In the genomic region with DNA sequence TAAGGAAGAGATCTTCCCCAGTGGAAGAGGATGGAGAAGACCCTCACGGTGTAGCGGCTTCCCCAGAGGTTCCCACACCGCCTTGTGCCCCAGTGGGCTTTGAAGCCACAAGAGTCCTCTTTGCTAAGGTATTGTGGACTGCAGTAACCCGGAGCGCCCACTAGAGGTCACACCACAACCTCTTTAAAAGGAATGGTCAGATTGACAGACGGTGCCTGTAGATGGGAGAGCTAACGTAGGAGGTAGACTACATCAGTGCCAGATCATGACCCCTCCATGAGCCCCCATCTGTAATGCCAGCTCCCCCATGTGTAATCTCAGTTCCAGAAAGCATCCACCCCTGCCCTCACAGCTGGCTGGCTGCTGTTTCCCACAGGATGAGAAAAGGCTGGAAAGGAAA, we compare ENCODE assay signal across 9 mouse cellular contexts. TPM values are rescaled to one million over a fixed set of nuclear protein-coding genes. Genes with fewer than 3 reads are reported as not detected.
DNase-seq lines count a peak whose midpoint lies in the region; ATAC-seq lines count a peak whose summit lies in the region.
"Had no signal": no experiment of that assay in that cellular context is flagged by ENCODE, and none has a peak within 500 bp of the region (broad histone marks: within the 10 kb centered on the region; RNA-seq: fewer than 3 reads in every experiment).

No protein-coding gene starts in this region.

- no peaks in the 10 kb centered on the region for H3K4me1 ChIP-seq in liver, embryonic 16.5 days (ENCODE audit: control insufficient read depth, low read depth, low read length)
- H3K4me1 ChIP-seq in neural tube, embryonic 14.5 days (ENCODE audit: control insufficient read depth, insufficient read depth, low read length), result no peaks in the 10 kb centered on the region

- DNase-seq in CD4-positive, CD25-positive, alpha-beta regulatory T cell, adult 2 months (ENCODE audit: low read depth, low spot score), result peak; percentile 85
- DNase-seq in adrenal gland, adult 2 months, result peak; percentile 64
- DNase-seq in embryo, embryonic 10.5 days (ENCODE audit: low spot score), result peak; percentile 93
- peak; percentile 43 to 53 for DNase-seq in heart, adult 9 months (ENCODE audit: low spot score in 2 of 2)
- peak; percentile 80 for DNase-seq in kidney, postnatal 14 days
- DNase-seq in thymus, postnatal 0 days (ENCODE audit: low spot score), result peak; percentile 84

- no peaks in the 10 kb centered on the region for H3K9me3 ChIP-seq in liver, embryonic 16.5 days (replicated peaks; ENCODE audit: control insufficient read depth, low read length)
- H3K9me3 ChIP-seq in neural tube, embryonic 14.5 days (ENCODE audit: control insufficient read depth, low read length), result no peaks in the 10 kb centered on the region

- ATAC-seq in liver, embryonic 16.5 days (ENCODE audit: low read depth), result peak; percentile 39; the same call in 1 of the 2 replicates
- peak; percentile 11; the same call in 1 of the 2 replicates for ATAC-seq in neural tube, embryonic 14.5 days (ENCODE audit: low read depth)

- 0 out of 2 replicates have a peak, but pooled peaks cover 2% of the 10 kb centered on the region for H3K27me3 ChIP-seq in liver, embryonic 16.5 days (ENCODE audit: control insufficient read depth, insufficient read depth, low read depth, low read length)
- no peaks in the 10 kb centered on the region for H3K27me3 ChIP-seq in neural tube, embryonic 14.5 days (ENCODE audit: control insufficient read depth, insufficient read depth, low read length)

- WGBS in liver, embryonic 16.5 days (ENCODE audit: insufficient replicate concordance), result 10% methylated on average over 7 of the region's 7 CpGs
- 10% methylated on average over 7 of the region's 7 CpGs for WGBS in neural tube, embryonic 14.5 days

- H3K9ac ChIP-seq in liver, embryonic 16.5 days (ENCODE audit: low read depth, low read length), result no peak overlapping the region
- H3K9ac ChIP-seq in neural tube, embryonic 14.5 days (replicated peaks; ENCODE audit: low read depth, low read length), result no peak overlapping the region

- no peak overlapping the region for H3K4me3 ChIP-seq in liver, embryonic 16.5 days (ENCODE audit: low read depth, low read length)
- H3K4me3 ChIP-seq in neural tube, embryonic 14.5 days (ENCODE audit: low read depth, low read length), result no peak overlapping the region

- no peak overlapping the region for H3K4me2 ChIP-seq in liver, embryonic 16.5 days (ENCODE audit: low read depth, low read length)
- H3K4me2 ChIP-seq in neural tube, embryonic 14.5 days (ENCODE audit: low read depth, low read length), result no peak overlapping the region

- no peak overlapping the region for H3K27ac ChIP-seq in liver, embryonic 16.5 days (ENCODE audit: low read length)
- no peak overlapping the region for H3K27ac ChIP-seq in neural tube, embryonic 14.5 days (ENCODE audit: low read depth, low read length)

- H3K36me3 ChIP-seq in liver, embryonic 16.5 days (ENCODE audit: control insufficient read depth, insufficient read depth), result no peaks in the 10 kb centered on the region; the same call in 1 of the 2 replicates
- H3K36me3 ChIP-seq in neural tube, embryonic 14.5 days (ENCODE audit: control insufficient read depth, insufficient read depth, low read length), result 0 out of 2 replicates have a peak, but pooled peaks cover 2% of the 10 kb centered on the region

RNA-seq across cellular contexts. Expression of a gene that starts 3.0 kb away (rescaled TPM):
- total RNA-seq in adrenal gland, adult 2 months (2021), result not detected
- polyA plus RNA-seq in adrenal gland, adult 2 months (2012; rRNA removed), result not detected in 2 replicates
- not detected in 2 replicates for polyA plus RNA-seq in liver, embryonic 16.5 days (2015; fragmentation: Nextera tagmentation; extraction: Ambion mirVana)
- not detected in 2 replicates for polyA plus RNA-seq in neural tube, embryonic 14.5 days (2014; fragmentation: Nextera tagmentation; extraction: Ambion mirVana)
- polyA plus RNA-seq in thymus, postnatal 0 days (2015; fragmentation: Nextera tagmentation; extraction: Ambion mirVana), result not detected in 2 replicates
- polyA plus RNA-seq: frontal cortex, adult 2 months had no signal

RNA-seq across cellular contexts. Expression of a gene that starts 31.5 kb away (rescaled TPM):
- 10 to 100 TPM; 35.1 to 40.0 TPM for total RNA-seq in adrenal gland, adult 2 months (2021)
- 61.4 and 73.9 TPM in 2 replicates for polyA plus RNA-seq in adrenal gland, adult 2 months (2012; rRNA removed)
- 9.0 and 9.2 TPM in 2 replicates for polyA plus RNA-seq in liver, embryonic 16.5 days (2015; fragmentation: Nextera tagmentation; extraction: Ambion mirVana)
- polyA plus RNA-seq in neural tube, embryonic 14.5 days (2014; fragmentation: Nextera tagmentation; extraction: Ambion mirVana), result 33.9 and 39.6 TPM in 2 replicates
- polyA plus RNA-seq in thymus, postnatal 0 days (2015; fragmentation: Nextera tagmentation; extraction: Ambion mirVana), result 14.3 and 18.3 TPM in 2 replicates

RNA-seq across cellular contexts. Expression of a gene that starts 43.0 kb away (rescaled TPM):
- 100 to 1,000 TPM; 169 to 183 TPM for total RNA-seq in adrenal gland, adult 2 months (2021)
- 92.0 and 145 TPM in 2 replicates for polyA plus RNA-seq in adrenal gland, adult 2 months (2012; rRNA removed)
- polyA plus RNA-seq in liver, embryonic 16.5 days (2015; fragmentation: Nextera tagmentation; extraction: Ambion mirVana), result 149 and 152 TPM in 2 replicates
- polyA plus RNA-seq in neural tube, embryonic 14.5 days (2014; fragmentation: Nextera tagmentation; extraction: Ambion mirVana), result 427 and 428 TPM in 2 replicates
- polyA plus RNA-seq in thymus, postnatal 0 days (2015; fragmentation: Nextera tagmentation; extraction: Ambion mirVana), result 325 and 329 TPM in 2 replicates
